Comparison of ENCODE assay signal across 28 mouse cellular contexts in genomic region chr4:81628496-81628828, GRCm38 (mm10).
A peak's percentile ranks its signal among the peaks of the same experiment; 100 is the strongest.
DNase-seq lines count a peak whose midpoint lies in the region; ATAC-seq lines count a peak whose summit lies in the region.
"Had no signal": no experiment of that assay in that cellular context is flagged by ENCODE, and none has a peak within 500 bp of the region (broad histone marks: within the 10 kb centered on the region; RNA-seq: fewer than 3 reads in every experiment).

No protein-coding gene starts in this region.

- 0 out of 2 replicates have a peak, but pooled peaks cover 10% of the 10 kb centered on the region for H3K4me1 ChIP-seq in embryonic facial prominence, embryonic 15.5 days
- H3K4me1 ChIP-seq in embryonic facial prominence, embryonic 10.5 days, result peaks cover 8% of the 10 kb centered on the region; the same call in 1 of the 2 replicates
- H3K4me1 ChIP-seq: forebrain, embryonic 12.5 days; intestine, embryonic 15.5 days had no signal

- 61% methylated on average over 3 of the region's 3 CpGs for WGBS in embryonic facial prominence, embryonic 15.5 days
- WGBS in embryonic facial prominence, embryonic 10.5 days, result 51% methylated on average over 3 of the region's 3 CpGs

- H3K9me3 ChIP-seq in embryonic facial prominence, embryonic 15.5 days (replicated peaks), result no peaks in the 10 kb centered on the region
- no peaks in the 10 kb centered on the region for H3K9me3 ChIP-seq in embryonic facial prominence, embryonic 10.5 days
- H3K9me3 ChIP-seq: embryonic facial prominence, embryonic 12.5 days; forebrain, embryonic 12.5 days; forebrain, embryonic 15.5 days; heart, embryonic 12.5 days; heart, embryonic 15.5 days; hindbrain, embryonic 10.5 days; hindbrain, embryonic 13.5 days; intestine, embryonic 15.5 days had no signal

- H3K36me3 ChIP-seq in embryonic facial prominence, embryonic 15.5 days, result no peaks in the 10 kb centered on the region
- H3K36me3 ChIP-seq in embryonic facial prominence, embryonic 10.5 days (replicated peaks), result no peaks in the 10 kb centered on the region
- H3K36me3 ChIP-seq: embryonic facial prominence, embryonic 12.5 days; forebrain, embryonic 12.5 days; forebrain, embryonic 15.5 days; heart, embryonic 12.5 days; heart, embryonic 15.5 days; hindbrain, embryonic 10.5 days; hindbrain, embryonic 13.5 days; intestine, embryonic 15.5 days had no signal

- H3K4me3 ChIP-seq in embryonic facial prominence, embryonic 15.5 days (replicated peaks), result no peak overlapping the region
- H3K4me3 ChIP-seq in embryonic facial prominence, embryonic 10.5 days, result no peak overlapping the region
- H3K4me3 ChIP-seq: embryonic facial prominence, embryonic 12.5 days; erythroblast, embryonic 14.5 days; forebrain, embryonic 12.5 days; forebrain, embryonic 15.5 days; heart, embryonic 12.5 days; heart, embryonic 15.5 days; hindbrain, embryonic 10.5 days; hindbrain, embryonic 13.5 days; intestine, embryonic 15.5 days had no signal

- no peak overlapping the region for H3K9ac ChIP-seq in embryonic facial prominence, embryonic 15.5 days
- H3K9ac ChIP-seq: embryonic facial prominence, embryonic 12.5 days; forebrain, embryonic 12.5 days; forebrain, embryonic 15.5 days; heart, embryonic 12.5 days; heart, embryonic 15.5 days; hindbrain, embryonic 13.5 days; intestine, embryonic 15.5 days had no signal

- no peak overlapping the region for H3K4me2 ChIP-seq in embryonic facial prominence, embryonic 15.5 days (replicated peaks)
- H3K4me2 ChIP-seq: embryonic facial prominence, embryonic 12.5 days; forebrain, embryonic 12.5 days; forebrain, embryonic 15.5 days; heart, embryonic 12.5 days; heart, embryonic 15.5 days; hindbrain, embryonic 13.5 days; intestine, embryonic 15.5 days had no signal

- no peaks in the 10 kb centered on the region for H3K27me3 ChIP-seq in embryonic facial prominence, embryonic 15.5 days
- H3K27me3 ChIP-seq in embryonic facial prominence, embryonic 10.5 days (replicated peaks; ENCODE audit: low read depth, poor library complexity, severe bottlenecking), result no peaks in the 10 kb centered on the region
- H3K27me3 ChIP-seq: CH12.LX; embryonic facial prominence, embryonic 12.5 days; forebrain, embryonic 12.5 days; forebrain, embryonic 15.5 days; heart, embryonic 12.5 days; heart, embryonic 15.5 days; hindbrain, embryonic 13.5 days; intestine, embryonic 15.5 days had no signal

- no peak for DNase-seq in embryonic facial prominence, embryonic 10.5 days (ENCODE audit: low spot score)
- peak; percentile 4 for DNase-seq in ES-CJ7 (ENCODE audit: low read depth, low spot score)
- DNase-seq in R1 (ENCODE audit: low read depth, low spot score), result peak; percentile 63
- no peak for DNase-seq in thymus, postnatal 10 days (ENCODE audit: low spot score in 2 of 2)
- no peak for DNase-seq in layer of hippocampus, adult 9-11 months
- DNase-seq: adrenal gland, adult 2 months; adrenal gland, postnatal 14 days; B cell, adult 2 months; cerebellum, adult 11 months; cerebellum, adult 2 months; cerebellum, adult 9-11 months; cerebellum, postnatal 25 days; gastrocnemius, postnatal 25 days; heart, adult 18-20 months; heart, postnatal 10 days; heart, postnatal 36 days had no signal

- H3K27ac ChIP-seq in embryonic facial prominence, embryonic 15.5 days (replicated peaks), result peak overlapping the region; percentile 23; the same call in 1 of the 2 replicates
- no peak overlapping the region for H3K27ac ChIP-seq in embryonic facial prominence, embryonic 10.5 days (replicated peaks)
- H3K27ac ChIP-seq: embryonic facial prominence, embryonic 12.5 days; forebrain, embryonic 12.5 days; forebrain, embryonic 15.5 days; heart, embryonic 15.5 days; hindbrain, embryonic 10.5 days; hindbrain, embryonic 13.5 days; intestine, embryonic 15.5 days had no signal

- ATAC-seq in embryonic facial prominence, embryonic 15.5 days (ENCODE audit: insufficient number of reproducible peaks, low FRiP score, low TSS enrichment, low read depth), result no peak
- ATAC-seq: forebrain, embryonic 15.5 days; hindbrain, embryonic 16.5 days; intestine, embryonic 15.5 days had no signal

Comparison
In these comparisons a context has a peak if more than half of its experiments do, and no peak if none do; other contexts are left out.
1. DNase-seq: peak in ES-CJ7 (single experiment) and R1 (single experiment); none in embryonic facial prominence, embryonic 10.5 days (single experiment), thymus, postnatal 10 days (0 of 2) and layer of hippocampus, adult 9-11 months (single experiment).